Mouse (Mus musculus) left cerebral cortex, postnatal 4 days (tissue): ENCODE measurements around the gene Klhl18. TPM values are rescaled to one million over a fixed set of nuclear protein-coding genes. Genes with fewer than 3 reads are reported as not detected.
A peak's percentile ranks its signal among the peaks of the same experiment; 100 is the strongest.
"Not testable (repeated sequence)": the region's sequence is repeated elsewhere in the genome, so short reads cannot be mapped to it uniquely, and the experiment has no call there.

ENCODE experiments used
- DNase-seq: peaks from one replicate; pipeline ENCODE4 v3.0.0-alpha.2; 2022
- intact Hi-C: fragments of 180-260 bp; cut with DNase I; formaldehyde crosslinking; loops from one replicate; pipeline ENCODE4 v1.15.1; 2025
- total RNA-seq, 2 experiments: library from RNA; stranded (reverse); gene quantifications; 2 replicates each; pipeline ENCODE4 v1.2.3; 2021

Gene Klhl18
- total RNA-seq, 2 experiments from 2014 or later: 48.9 to 52.4 TPM

GRCm38 (mm10) chr9:110433045-110433444 lies 43.4 kb downstream of the Klhl18 start:
- intact Hi-C loops: no loop called here
- DNase-seq: no peak

GRCm38 (mm10) chr9:110431241-110431640 lies 45.3 kb downstream of the Klhl18 start:
- intact Hi-C loops: no loop called here
- DNase-seq: no peak

GRCm38 (mm10) chr9:110419511-110420112 lies 56.9 kb downstream of the Klhl18 start, which contains the start of gene Ngp:
Ngp (plus strand) TSS chr9:110419747.
- intact Hi-C loops: no loop called here
- DNase-seq: no peak

GRCm38 (mm10) chr9:110413785-110414184 lies 62.7 kb downstream of the Klhl18 start:
- intact Hi-C loops: no loop called here
- peak; percentile 39 for DNase-seq

- intact Hi-C loops: no loop called here
- peak; percentile 24 for DNase-seq
These were observed 63.6 kb downstream of the Klhl18 start for GRCm38 (mm10) chr9:110412926-110413325.

GRCm38 (mm10) chr9:110410908-110411887 lies 65.3 kb downstream of the Klhl18 start:
- intact Hi-C loops: no loop called here
- peak; percentile 77 for DNase-seq

GRCm38 (mm10) chr9:110408099-110408773 lies 68.3 kb downstream of the Klhl18 start, which contains the start of gene Ptpn23:
Ptpn23 (minus strand) TSS chr9:110408213.
- intact Hi-C loops: no loop called here
- peak; percentile 98 for DNase-seq

- intact Hi-C loops: no loop called here
- no peak for DNase-seq
These were observed 69.0 kb downstream of the Klhl18 start for GRCm38 (mm10) chr9:110407311-110408098.

- intact Hi-C loops, DNase-seq: not testable (repeated sequence)
These were observed 73.3 kb downstream of the Klhl18 start for GRCm38 (mm10) chr9:110403240-110403639.

GRCm38 (mm10) chr9:110402731-110403130 lies 73.8 kb downstream of the Klhl18 start:
- intact Hi-C loops: no loop called here
- no peak for DNase-seq

- DNase-seq: no peak
- intact Hi-C loops: no loop called here
These were observed 75.8 kb downstream of the Klhl18 start for GRCm38 (mm10) chr9:110400650-110401049.

- DNase-seq: no peak
- intact Hi-C loops: no loop called here
These were observed 83.2 kb downstream of the Klhl18 start for GRCm38 (mm10) chr9:110393295-110393694.

GRCm38 (mm10) chr9:110390843-110391242 lies 85.7 kb downstream of the Klhl18 start:
- intact Hi-C loops: no loop called here
- no peak for DNase-seq

GRCm38 (mm10) chr9:110388011-110388410 lies 88.5 kb downstream of the Klhl18 start:
- no peak for DNase-seq
- intact Hi-C loops: no loop called here

GRCm38 (mm10) chr9:110384369-110384929 lies 92.0 kb downstream of the Klhl18 start:
- intact Hi-C loops: no loop called here
- no peak for DNase-seq

GRCm38 (mm10) chr9:110381292-110381691 lies 95.2 kb downstream of the Klhl18 start:
- intact Hi-C loops: no loop called here
- no peak for DNase-seq

- intact Hi-C loops: no loop called here
- DNase-seq: no peak
These were observed 95.8 kb downstream of the Klhl18 start for GRCm38 (mm10) chr9:110380662-110381061.

- DNase-seq: no peak
- intact Hi-C loops: no loop called here
These were observed 97.1 kb downstream of the Klhl18 start for GRCm38 (mm10) chr9:110379361-110379760.

- DNase-seq, intact Hi-C loops: not testable (repeated sequence)
These were observed 98.8 kb downstream of the Klhl18 start for GRCm38 (mm10) chr9:110377655-110378054.
